Mouse (Mus musculus): ENCODE results near the gene Tex38.

- TF ChIP-seq CTCF (IDR thresholded peaks at IDR 0.05; ENCODE audit: insufficient read depth, low read depth, low read length) (no peak), POLR2A (IDR thresholded peaks at IDR 0.05; ENCODE audit: insufficient read depth, low read depth, low read length) (no peak)
These were observed 44.5 kb upstream of the Tex38 start for GRCm38 (mm10) chr4:115825271-115825670.

All from olfactory bulb, adult 2 months (tissue).